Mouse (Mus musculus) layer of hippocampus, postnatal 36 days (tissue): ENCODE results near the gene Tysnd1. TPM values are rescaled to one million over a fixed set of nuclear protein-coding genes. Genes with fewer than 3 reads are reported as not detected.

ENCODE experiments used
- DNase-seq, 2 experiments: peaks; one replicate each; pipeline ENCODE4 v3.0.0; 2022
- total RNA-seq, 2 experiments: library from RNA; stranded (reverse); gene quantifications; 2 replicates each; pipeline ENCODE4 v1.2.3; 2021

Gene Tysnd1
- 10 to 100 TPM; 23.5 to 28.5 TPM for total RNA-seq

GRCm38 (mm10) chr10:61694870-61695670 is at the start of gene Tysnd1:
Tysnd1 (plus strand) TSS chr10:61695514.
- peak; percentile 94 to 95 for DNase-seq

GRCm38 (mm10) chr10:61646557-61646956 is 48.8 kb upstream of the Tysnd1 start:
- DNase-seq: no peak

DNA sequence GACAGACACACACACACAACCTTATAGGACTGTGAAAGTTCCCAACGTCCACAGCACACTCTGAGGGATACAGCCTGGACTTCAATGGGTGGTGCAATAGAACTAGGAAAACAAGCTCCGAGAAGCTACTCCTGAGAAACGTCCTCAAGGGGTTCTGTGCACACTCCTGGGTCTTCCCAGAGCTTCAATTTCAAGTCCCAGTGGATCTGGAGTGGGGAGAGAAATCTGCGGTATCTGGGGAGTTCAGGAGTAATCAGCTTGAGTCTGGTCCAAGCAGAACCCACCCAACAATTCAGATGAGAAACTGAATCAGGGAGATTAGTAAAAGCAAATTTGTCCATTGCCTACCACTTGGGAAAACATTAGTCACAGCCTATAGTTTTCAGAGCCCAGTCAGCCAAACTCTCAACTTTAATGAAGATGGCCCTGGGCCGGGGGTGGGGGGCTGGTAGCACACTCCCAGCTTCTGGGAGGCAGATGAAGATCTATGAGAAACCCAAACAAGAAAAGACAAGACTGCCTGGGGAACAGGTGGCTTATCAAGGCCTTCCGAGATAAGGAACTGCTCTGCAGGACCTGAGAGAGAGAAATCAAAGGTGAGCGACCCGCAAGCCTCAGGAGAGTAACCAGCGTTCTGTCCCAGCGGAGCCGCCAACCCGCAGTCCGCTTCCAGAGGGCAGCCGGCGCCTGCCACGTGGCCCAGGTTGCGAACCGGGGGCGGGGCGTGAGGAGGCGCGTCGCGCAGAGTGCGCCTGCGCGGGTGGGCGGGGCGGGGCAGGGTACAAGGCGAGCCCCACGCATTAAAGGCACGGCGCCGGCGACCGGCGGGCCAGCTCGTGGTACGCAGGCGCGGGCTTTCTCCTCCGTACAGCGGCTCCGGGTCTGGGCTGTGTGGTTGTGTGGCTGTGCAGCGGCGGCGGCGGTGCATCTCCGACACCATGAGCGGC is 47.3 kb upstream of the Tysnd1 start, which contains the start of gene Ppa1:
Gene Ppa1 (plus strand): TSS at position 763 of the 947 bp plus-strand sequence.
- peak; percentile 83 to 86 for DNase-seq

GRCm38 (mm10) chr10:61648737-61649645 is 46.3 kb upstream of the Tysnd1 start:
- peak in 1 of 2 experiments; percentile 18 for DNase-seq

DNA sequence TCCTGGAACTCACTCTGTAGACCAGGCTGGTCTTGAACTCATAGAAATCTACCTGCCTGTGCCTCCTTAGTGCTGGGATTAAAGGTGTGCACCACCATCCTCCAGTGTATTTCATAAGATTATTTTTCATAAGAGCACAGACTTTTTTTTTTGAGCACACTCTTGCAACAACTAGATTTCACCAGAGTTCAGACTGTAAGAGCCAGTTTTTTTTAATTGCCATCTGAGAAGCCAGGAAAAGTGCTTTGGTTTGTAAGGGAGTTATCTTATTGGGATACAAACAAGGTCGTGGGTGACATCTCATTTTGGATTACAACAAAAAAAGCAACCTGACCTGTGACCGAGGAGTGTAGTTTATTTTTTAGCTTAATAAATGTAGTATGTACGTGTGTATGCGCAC is 41.2 kb upstream of the Tysnd1 start:
- DNase-seq: no peak

GRCm38 (mm10) chr10:61654691-61655090 is 40.6 kb upstream of the Tysnd1 start:
- DNase-seq: no peak

- DNase-seq: no peak
These were observed 40.1 kb upstream of the Tysnd1 start for GRCm38 (mm10) chr10:61655188-61655587.

DNA sequence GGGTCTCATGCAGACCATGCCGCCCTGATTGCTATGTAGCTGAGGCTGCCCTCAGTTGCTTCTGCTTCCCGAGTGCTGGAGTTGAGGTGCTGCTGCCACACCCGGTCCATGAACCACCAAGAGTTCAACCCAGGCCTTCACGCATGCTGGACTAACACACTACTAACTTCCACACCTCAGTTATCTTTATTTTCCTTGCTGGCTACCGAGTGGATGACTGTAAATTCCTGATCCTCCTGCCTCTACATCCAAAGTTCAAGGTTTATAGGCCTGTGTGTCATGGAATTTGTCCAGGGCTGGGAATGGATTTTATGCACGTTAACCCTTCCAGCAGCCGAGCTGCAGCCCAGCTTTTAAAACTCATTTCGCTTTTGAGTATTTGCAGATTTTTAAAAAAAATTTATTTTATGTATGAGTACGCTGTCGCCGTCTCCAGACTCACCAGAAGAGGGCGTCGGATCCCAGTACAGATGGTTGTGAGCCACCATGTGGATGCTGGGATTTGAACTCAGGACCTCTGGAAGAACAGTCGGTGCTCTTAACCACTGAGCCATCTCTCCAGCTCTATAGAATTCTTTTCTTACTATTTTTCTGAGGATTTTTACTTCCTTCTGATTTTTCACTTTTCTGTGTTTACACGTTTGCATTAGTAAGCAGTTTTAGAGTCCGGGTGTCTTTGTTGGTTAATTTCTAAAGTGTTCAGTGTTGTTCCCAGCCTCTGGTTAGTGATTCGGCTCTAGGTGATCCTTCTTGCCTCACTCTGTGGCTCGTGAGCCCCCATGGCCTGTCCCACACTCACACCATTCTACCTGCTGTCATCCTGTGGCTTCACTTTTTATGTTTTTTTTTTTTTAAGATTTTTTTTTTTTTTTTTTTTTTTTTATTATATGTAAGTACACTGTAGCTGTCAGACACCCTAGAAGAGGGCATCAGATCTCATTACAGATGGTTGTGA is 38.1 kb upstream of the Tysnd1 start:
- DNase-seq: no peak

DNA sequence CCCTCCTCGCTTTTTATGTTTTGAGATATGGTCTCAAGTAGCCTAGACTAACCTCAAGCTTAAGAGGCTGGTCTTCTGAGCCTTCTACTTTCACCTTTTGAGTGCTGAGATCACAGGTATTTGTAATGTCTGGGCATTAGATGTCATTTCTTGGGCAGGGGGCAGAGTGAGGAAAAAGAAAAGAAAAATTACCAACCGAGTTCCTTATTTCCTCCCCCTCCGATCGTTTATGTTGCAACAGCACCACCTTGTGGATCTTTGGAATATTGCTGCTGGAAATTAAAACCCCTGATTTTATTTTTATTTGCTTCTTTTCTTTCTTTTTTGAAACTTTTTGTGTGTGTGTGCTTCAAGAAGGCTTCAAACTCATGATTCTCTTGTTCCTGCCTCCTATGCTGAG is 37.3 kb upstream of the Tysnd1 start:
- no peak for DNase-seq

DNA sequence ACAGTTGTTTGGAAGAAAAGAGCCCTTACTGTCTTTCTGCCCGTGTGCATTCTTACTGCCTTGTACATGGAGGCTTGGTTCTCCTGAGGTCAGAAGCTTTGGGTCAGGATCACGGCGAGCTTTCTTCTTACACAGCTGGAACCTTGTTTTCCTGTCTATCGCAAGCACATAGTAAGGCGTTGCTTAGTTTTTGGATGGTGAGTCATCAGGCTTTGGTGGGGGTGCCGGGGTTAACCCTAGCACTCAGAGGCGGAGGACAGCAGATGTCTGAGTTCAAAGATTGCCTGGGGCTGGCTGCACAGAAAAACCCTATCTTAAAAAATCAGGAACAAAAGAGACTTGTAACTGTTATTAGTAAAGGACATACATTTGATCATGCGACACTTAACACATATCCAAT is 33.4 kb upstream of the Tysnd1 start:
- DNase-seq: no peak

- peak in 1 of 2 experiments; percentile 11 for DNase-seq
These were observed 32.8 kb upstream of the Tysnd1 start for GRCm38 (mm10) chr10:61662391-61662988.

DNA sequence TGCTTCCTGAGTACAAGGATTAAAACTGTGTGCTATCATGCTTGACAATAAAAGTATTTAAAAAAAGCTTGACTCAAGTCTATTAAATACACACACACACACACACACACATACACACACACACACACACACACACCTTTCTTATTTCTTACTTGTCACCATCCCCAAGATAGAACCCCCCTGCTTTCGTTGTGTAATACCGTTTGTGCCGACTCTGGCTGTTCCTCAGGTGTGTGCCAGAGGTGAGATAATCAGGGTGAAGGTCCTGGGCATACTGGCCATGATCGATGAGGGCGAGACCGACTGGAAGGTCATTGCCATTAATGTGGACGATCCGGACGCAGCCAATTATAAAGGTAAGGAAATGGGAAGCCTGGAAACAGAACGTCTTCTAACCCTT is 30.2 kb upstream of the Tysnd1 start:
- no peak for DNase-seq

DNA sequence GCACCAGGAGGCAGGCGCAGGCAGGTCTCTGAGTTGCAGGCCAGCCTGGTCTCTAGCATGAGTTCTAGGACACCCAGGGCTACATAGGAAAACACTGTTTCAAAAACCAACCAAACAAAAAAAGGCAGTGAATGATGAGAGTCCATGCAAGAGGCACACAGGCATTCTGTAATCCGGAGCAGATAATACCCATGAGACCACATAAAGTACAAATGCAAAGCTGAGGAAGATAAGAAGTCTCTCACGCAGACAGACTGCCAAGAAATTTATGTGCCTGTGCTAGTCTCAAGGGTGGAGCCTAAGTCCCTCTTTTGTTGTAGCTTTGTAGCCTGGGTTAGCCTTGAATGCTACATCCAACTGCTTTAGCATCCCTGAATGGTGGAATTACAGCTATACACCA is 29.7 kb upstream of the Tysnd1 start:
- no peak for DNase-seq

GRCm38 (mm10) chr10:61669289-61669688 is 26.0 kb upstream of the Tysnd1 start:
- DNase-seq: no peak

- DNase-seq: no peak
These were observed 25.4 kb upstream of the Tysnd1 start for GRCm38 (mm10) chr10:61669896-61670295.

DNA sequence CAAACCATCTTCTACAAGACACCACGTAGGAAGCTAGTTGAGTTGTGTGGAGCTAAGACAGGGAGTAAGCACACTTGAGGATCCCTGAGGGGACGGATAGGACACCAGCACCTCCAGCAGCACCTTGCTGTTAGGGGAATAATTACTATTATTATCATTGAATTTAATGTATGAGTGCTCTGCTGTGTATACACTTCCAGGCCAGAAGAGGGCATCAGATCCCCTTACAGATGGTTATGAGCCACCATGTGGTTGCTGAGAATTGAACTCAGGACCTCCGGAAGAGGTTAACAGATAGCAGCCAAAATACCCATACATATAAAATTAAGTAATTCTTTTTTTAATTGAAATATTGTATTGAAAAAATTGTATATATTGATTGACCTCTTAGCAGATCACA is 24.6 kb upstream of the Tysnd1 start:
- DNase-seq: no peak

DNA sequence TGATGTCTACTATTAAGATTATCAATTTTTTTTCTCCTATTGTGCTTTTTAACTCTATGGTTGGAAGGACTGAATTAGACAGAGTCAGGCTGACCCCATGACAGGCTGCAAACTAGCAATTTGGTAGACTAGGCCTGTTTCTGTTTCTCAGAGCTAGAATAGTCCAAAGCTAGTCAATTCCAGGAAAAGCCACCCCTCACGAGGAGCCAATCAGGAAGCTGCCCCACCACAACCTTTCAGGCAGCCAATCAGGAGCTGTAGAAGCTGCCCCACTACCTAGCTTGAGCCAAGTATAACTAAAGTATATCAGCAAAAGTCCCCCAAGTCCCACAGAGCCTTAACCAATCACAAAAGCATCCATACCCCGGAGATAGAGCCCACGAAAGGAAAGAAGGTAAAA is 19.4 kb upstream of the Tysnd1 start:
- DNase-seq: no peak

DNA sequence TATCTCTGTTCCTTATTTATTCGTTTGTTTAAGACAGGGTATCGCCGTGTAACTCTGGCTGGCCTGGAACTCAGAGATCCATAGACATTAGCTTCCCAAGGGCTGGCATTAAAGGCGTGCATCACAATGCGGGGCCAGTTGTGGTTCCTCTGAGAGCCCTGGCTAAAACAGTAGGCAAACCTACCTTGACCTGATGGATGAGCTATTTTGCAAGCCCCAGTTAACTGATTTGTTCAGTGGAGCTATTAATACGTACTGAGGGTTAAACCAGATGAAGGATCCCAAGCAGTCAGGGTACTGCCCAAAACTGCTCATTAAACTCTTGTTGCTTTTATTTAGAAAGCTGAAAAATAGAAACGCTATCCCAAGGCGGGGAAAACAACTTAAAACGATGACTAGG is 15.8 kb upstream of the Tysnd1 start:
- no peak for DNase-seq

- DNase-seq: peak; percentile 98 to 99
These were observed 15.1 kb upstream of the Tysnd1 start, which contains the start of gene Sar1a for GRCm38 (mm10) chr10:61680015-61680913. Sar1a (plus strand) TSS chr10:61680299.
